Mouse (Mus musculus): ENCODE measurements around the gene Pcf11.
A peak's percentile ranks its signal among the peaks of the same experiment; 100 is the strongest.

Pcf11 gene

DNA sequence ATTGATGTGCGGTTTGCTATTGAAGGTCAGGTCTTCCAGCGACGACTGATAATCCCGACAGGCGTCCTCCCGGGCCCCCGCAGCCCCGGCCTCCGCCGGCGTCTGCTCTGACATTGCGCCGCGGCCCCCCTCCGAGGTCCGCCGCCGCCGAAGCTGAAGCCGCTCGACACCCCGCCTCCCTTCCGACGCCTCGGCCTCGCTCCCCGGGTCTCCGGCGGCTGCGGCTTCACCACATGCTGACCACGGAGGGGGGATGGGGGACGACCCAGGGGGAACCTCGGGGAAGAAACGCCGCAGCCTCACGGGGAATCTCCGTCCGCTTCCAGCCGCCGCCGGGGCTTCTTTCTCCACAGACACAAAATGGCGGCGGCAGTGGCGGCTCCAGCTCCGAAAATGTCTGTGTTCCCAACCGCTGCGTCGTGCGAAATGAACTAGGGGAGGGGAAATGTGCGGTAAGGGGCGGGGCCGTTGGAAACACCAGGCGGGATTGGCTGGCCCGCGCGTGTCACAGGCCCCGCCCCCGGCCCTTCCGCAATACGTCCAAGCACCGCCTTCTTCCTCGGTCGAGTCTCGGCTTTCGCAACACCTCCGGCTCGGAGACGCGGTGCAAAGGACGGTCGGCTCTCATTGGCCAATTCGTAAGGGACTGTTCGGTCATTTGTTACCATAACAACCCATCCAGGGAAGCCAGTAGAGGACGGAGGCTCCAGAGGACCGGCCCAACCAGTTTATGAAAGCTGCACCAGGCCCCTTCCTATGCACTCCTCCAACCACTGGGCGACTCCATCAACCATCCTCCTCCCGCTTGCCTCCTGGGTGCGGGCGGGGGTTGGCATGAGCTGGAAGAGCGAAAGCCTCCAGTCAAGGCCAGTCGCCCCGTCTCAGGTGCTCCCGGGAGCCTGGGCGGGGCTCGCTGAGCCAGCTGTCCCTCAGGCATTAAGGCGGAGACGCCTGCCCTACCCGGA lies at the start of gene Pcf11:
TSS of gene Pcf11 (minus strand) at position 428 of the 965 bp plus-strand sequence.
- peak; percentile 97 for DNase-seq (ENCODE audit: low spot score in 2 of 2)

- no peak for DNase-seq (ENCODE audit: low spot score in 2 of 2)
Measured at GRCm38 (mm10) chr7:92715055-92715454, 45.3 kb upstream of the Pcf11 start.

DNA sequence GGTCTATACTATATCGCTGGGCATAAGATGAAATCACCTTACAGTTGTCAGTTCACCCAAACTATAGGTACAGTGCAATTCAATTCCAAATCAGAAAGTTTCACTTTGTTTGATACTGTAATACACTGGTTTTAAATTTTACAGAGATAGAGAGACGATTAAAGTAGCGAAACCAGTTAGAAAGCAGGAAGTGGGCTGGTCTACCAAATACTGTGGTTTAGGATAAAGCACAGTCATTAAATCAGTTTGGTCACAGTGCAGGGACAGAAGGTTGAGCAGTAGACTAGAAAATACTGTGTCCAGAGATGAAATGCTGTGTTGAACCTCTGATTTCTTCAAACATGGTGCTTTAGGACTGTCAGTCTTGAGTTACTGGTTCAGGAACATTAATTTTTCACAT lies 41.9 kb upstream of the Pcf11 start:
- DNase-seq (ENCODE audit: low spot score in 2 of 2) = no peak

DNA sequence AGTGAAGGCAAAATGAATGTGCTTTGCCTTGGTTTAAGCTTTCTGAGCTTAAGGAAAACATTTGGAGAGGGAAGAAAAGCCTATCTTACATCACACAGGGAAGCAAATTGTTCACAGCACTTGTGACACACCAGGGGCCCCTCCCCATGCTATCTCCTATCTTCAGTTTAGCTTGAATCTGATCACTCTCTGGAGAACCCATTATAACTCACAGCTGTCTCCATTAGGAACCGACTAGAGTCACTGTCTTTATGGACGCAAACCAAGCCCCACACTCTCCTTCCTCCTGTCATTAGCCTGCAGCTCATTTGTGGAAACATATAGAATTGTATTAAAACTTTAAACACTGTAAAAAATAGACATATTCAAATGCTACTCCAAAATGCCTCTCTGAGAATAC lies 39.8 kb upstream of the Pcf11 start:
- DNase-seq (ENCODE audit: low spot score in 2 of 2) = no peak

DNA sequence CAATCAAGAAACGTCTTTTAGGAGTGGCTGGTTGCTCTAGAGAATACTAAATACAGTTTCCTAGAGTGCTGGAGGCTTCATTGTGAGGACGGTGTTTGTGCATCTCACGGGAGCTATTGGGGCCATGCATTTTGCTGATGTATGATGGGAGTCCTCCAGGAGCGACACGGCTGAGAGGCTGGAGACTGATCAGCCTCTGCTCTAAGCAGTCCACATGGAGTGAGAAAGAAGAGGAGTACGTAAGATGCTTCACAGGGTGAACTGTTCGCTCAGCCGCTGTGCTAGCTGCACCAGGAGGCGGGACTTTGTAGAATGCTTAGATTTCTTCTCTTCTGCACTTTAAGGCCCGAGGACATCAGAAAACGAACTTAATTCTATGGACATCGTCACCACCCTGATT lies 37.0 kb upstream of the Pcf11 start:
- peak in 1 of 2 experiments; percentile 24 for DNase-seq (ENCODE audit: low spot score in 2 of 2)

GRCm38 (mm10) chr7:92705534-92705933 lies 35.8 kb upstream of the Pcf11 start:
- DNase-seq (ENCODE audit: low spot score in 2 of 2) = no peak

GRCm38 (mm10) chr7:92703661-92704060 lies 33.9 kb upstream of the Pcf11 start:
- DNase-seq (ENCODE audit: low spot score in 2 of 2) = no peak

- DNase-seq (ENCODE audit: low spot score in 2 of 2) = no peak
Measured at GRCm38 (mm10) chr7:92698770-92699169, 29.0 kb upstream of the Pcf11 start.

- no peak for DNase-seq (ENCODE audit: low spot score in 2 of 2)
Measured at GRCm38 (mm10) chr7:92696395-92696794, 26.7 kb upstream of the Pcf11 start.

DNA sequence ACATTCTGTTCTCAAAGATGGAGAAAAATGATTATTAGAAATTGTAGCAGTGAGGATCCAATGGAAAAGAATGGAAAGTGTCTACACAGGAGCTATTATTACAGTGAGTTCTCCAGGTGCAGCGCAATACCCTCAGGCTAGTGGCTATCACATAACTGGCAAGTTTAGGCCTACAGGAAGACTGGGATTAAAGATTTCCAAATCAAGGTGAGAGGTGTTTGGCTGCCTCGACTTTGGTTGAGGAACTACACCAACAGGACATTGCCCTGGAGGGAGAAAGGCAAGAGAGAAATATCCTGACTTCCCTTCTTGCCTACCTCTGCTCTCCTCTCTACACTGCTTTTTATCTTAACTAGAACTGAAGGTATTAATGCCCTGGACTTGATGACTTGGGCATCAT lies 19.4 kb upstream of the Pcf11 start:
- no peak for DNase-seq (ENCODE audit: low spot score in 2 of 2)

DNA sequence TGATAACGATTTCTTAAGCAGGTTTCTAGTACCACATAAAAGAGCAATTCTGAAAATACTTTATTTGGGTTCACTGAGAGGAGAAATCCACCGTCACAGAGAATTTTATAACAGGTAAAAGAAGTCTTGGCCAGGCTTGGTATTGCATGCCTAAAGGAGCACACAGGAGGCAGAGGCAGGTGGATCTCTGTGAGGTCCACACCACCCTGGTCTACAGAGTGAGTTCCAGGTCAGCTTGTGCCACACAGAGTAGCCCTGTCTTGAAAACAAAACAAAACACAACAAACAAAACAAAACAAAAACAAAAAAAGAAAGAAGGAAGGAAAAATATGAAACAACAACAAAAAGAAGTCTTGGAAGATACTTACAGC lies 18.6 kb upstream of the Pcf11 start:
- DNase-seq (ENCODE audit: low spot score in 2 of 2) = no peak

GRCm38 (mm10) chr7:92687556-92688298 lies 18.0 kb upstream of the Pcf11 start:
- DNase-seq (ENCODE audit: low spot score in 2 of 2) = no peak

DNA sequence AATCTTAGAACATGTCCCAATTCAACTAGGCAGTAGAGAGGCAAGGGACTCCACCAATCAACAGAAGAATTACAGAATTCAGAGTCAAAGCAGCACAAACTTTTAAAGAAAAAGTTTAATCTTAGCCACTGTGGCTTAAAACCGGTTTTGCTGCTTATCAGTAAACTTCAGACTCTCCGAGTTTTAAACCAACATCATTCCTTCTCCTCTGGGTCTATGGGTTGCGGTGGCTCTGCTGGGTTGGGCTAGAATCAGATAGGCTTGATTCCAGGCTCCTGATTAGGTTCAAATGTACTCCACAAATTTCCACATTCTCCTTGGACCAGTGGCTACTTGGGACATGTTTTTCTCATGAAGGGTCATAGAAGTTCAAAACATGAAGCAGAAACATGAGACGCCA lies 7.6 kb upstream of the Pcf11 start:
- DNase-seq (ENCODE audit: low spot score in 2 of 2) = no peak

DNA sequence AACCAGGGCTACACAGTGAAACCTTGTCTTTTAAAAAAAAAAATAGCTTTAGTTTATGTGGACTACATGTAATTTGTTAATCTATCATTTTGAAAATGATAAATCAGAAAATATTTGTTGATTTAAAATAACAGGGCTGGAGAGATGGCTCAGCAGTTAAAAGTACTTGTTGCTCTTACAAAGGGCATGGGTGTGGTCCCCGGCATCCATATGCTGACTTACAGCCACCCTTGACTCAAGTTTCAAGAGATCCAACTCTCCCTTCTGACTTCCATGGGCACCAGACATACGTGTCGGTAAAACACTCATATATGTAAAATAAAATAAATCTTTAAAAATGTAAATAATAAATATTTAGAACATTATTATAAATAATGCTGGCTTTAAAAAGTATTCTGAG lies 5.4 kb upstream of the Pcf11 start:
- DNase-seq (ENCODE audit: low spot score in 2 of 2) = no peak

GRCm38 (mm10) chr7:92668791-92669506 lies 785 bp downstream of the Pcf11 start:
- DNase-seq (ENCODE audit: low spot score in 2 of 2) = peak; percentile 51 to 61

- DNase-seq (ENCODE audit: low spot score in 2 of 2) = no peak
Measured at GRCm38 (mm10) chr7:92666274-92666820, 3.4 kb downstream of the Pcf11 start.

- DNase-seq (ENCODE audit: low spot score in 2 of 2) = no peak
Measured at GRCm38 (mm10) chr7:92658050-92658449, 11.7 kb downstream of the Pcf11 start.

DNA sequence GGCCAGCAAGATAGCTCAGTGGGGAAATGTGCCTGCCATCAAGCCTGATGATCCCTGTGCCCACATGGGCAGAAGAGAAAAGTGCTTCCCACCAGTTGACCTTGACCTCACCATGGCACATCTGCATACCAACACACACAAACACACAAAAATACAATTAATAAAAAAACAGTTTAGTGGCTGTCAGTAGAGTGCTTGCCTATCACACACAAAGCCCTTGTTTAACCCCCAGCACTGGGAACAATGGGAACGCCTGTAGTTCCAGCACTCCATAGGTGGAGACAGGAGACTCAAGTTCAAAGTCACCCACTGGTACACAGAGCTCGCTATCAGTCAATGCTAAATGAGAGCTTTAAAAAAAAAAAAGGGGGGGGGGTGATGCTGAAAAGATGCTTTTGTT lies 13.3 kb downstream of the Pcf11 start:
- no peak for DNase-seq (ENCODE audit: low spot score in 2 of 2)

GRCm38 (mm10) chr7:92653329-92653728 lies 16.4 kb downstream of the Pcf11 start:
- no peak for DNase-seq (ENCODE audit: low spot score in 2 of 2)

DNA sequence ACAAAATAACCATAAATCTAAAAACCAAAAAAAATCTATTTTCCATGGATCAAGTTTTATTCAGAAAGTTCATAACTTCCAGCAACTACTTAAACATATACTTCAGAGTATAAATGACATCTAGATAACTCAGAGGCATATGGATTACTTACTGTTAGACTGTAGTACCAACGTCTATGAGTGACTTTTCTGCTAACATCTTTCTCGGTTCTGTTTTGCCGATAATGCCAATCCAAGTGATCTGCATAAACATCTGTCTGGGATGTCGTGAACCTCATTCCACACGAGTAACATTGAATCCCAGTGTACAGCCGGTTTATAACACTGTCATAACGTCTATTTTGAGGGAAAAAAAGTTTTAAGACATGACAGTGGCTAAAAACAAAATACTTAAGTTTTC lies 21.9 kb downstream of the Pcf11 start:
- no peak for DNase-seq (ENCODE audit: low spot score in 2 of 2)

DNA sequence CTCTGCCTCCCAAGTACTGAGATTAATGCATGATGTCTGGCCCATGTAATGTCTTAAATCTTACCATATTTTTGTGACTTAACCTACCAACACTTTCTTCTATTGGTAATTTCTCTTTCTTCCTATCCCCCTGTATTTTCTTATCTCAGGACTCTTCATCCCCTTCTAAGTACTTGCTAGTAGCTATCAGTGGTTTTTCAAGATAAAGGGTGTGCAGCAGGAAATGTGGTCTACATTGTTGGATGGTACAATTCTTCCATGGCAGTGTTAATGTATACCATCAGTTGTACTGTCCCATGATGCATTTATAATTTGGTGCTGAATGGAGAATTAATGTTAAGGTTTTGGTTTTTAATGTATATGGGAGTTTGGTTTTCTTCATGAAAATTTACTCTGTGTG lies 27.4 kb downstream of the Pcf11 start:
- DNase-seq (ENCODE audit: low spot score in 2 of 2) = no peak

GRCm38 (mm10) chr7:92638050-92638449 lies 31.7 kb downstream of the Pcf11 start:
- DNase-seq (ENCODE audit: low spot score in 2 of 2) = no peak

All from right cerebral cortex, adult 2 months (tissue).